ENCODE assay signal across 9 mouse cellular contexts in genomic region chr7:35264746-35265145, GRCm38 (mm10). TPM values are rescaled to one million over a fixed set of nuclear protein-coding genes. Genes with fewer than 3 reads are reported as not detected.
DNase-seq lines count a peak whose midpoint lies in the region; ATAC-seq and TF ChIP-seq lines count a peak whose summit lies in the region.
"Had no signal": no experiment of that assay in that cellular context is flagged by ENCODE, and none has a peak within 500 bp of the region (broad histone marks: within the 10 kb centered on the region; RNA-seq: fewer than 3 reads in every experiment).

No protein-coding gene starts in this region.

- no peak for ATAC-seq in kidney, embryonic 16.5 days (ENCODE audit: low FRiP score, low TSS enrichment)
- no peak for ATAC-seq in kidney, postnatal 0 days (replicated peaks; ENCODE audit: low FRiP score, low read depth)

- no peak overlapping the region for H3K27ac ChIP-seq in kidney, adult 2 months (ENCODE audit: insufficient read depth, low read depth, low read length)
- no peak overlapping the region for H3K27ac ChIP-seq in kidney, embryonic 16.5 days (ENCODE audit: low read length)
- H3K27ac ChIP-seq in kidney, postnatal 0 days, result no peak overlapping the region
- H3K27ac ChIP-seq: macrophage had no signal

- H3K36me3 ChIP-seq in kidney, adult 2 months (ENCODE audit: control insufficient read depth, insufficient read depth, low read length), result no peaks in the 10 kb centered on the region
- no peaks in the 10 kb centered on the region for H3K36me3 ChIP-seq in kidney, embryonic 16.5 days (ENCODE audit: insufficient read depth, low read length)
- H3K36me3 ChIP-seq in kidney, postnatal 0 days (ENCODE audit: insufficient read depth, low read length), result no peaks in the 10 kb centered on the region

- H3K4me1 ChIP-seq in kidney, adult 2 months (ENCODE audit: control insufficient read depth, insufficient read depth, low read length), result no peaks in the 10 kb centered on the region
- H3K4me1 ChIP-seq in kidney, embryonic 16.5 days (ENCODE audit: insufficient read depth, low read length), result peaks cover 4% of the 10 kb centered on the region; the same call in 1 of the 2 replicates
- no peaks in the 10 kb centered on the region for H3K4me1 ChIP-seq in kidney, postnatal 0 days (replicated peaks; ENCODE audit: insufficient read depth, low read length)

- no peak overlapping the region for H3K4me2 ChIP-seq in kidney, embryonic 16.5 days (replicated peaks; ENCODE audit: low read depth, low read length)
- H3K4me2 ChIP-seq in kidney, postnatal 0 days (ENCODE audit: low read length), result no peak overlapping the region

- H3K9me3 ChIP-seq in kidney, embryonic 16.5 days (ENCODE audit: low read length), result no peaks in the 10 kb centered on the region
- no peaks in the 10 kb centered on the region for H3K9me3 ChIP-seq in kidney, postnatal 0 days (replicated peaks; ENCODE audit: low read length)

- no peak overlapping the region for H3K9ac ChIP-seq in kidney, embryonic 16.5 days (replicated peaks; ENCODE audit: low read length)
- H3K9ac ChIP-seq in kidney, postnatal 0 days (ENCODE audit: low read depth, low read length), result no peak overlapping the region

- peak; percentile 65 for DNase-seq in kidney, adult 2 months
- DNase-seq in CD8-positive naive resting alpha-beta T cell, adult 2 months (ENCODE audit: low read depth in 2 of 2, low spot score in 2 of 2), result peak; percentile 16 to 51
- DNase-seq in adrenal gland, postnatal 10 days, result peak; percentile 74
- DNase-seq in embryo, embryonic 9.5 days (ENCODE audit: extremely low spot score), result peak; percentile 62
- DNase-seq in kidney, postnatal 0 days (ENCODE audit: low spot score), result peak; percentile 72
- DNase-seq in lung, postnatal 25 days (ENCODE audit: low spot score), result peak; percentile 67
- peak; percentile 62 for DNase-seq in thymus, postnatal 4 days

- no peak for TF ChIP-seq POLR2A in kidney, adult 2 months (IDR thresholded peaks at IDR 0.05; ENCODE audit: low read depth, low read length)

- peak; percentile 72 for TF ChIP-seq CTCF in kidney, adult 2 months (conservative IDR thresholded peaks at IDR 0.05; ENCODE audit: insufficient read depth, insufficient read length, low read depth, low read length)
- TF ChIP-seq CTCF in kidney, postnatal 0 days (IDR thresholded peaks at IDR 0.05; ENCODE audit: low read depth), result peak; percentile 78

- 11% methylated on average over 7 of the region's 7 CpGs for WGBS in kidney, adult 2 months
- WGBS in kidney, embryonic 16.5 days, result 14% methylated on average over 7 of the region's 7 CpGs
- 9% methylated on average over 6 of the region's 7 CpGs for WGBS in kidney, postnatal 0 days

- no peak overlapping the region for H3K4me3 ChIP-seq in kidney, adult 2 months (ENCODE audit: insufficient read depth, low read depth, low read length)
- H3K4me3 ChIP-seq in kidney, embryonic 16.5 days (ENCODE audit: low read length), result no peak overlapping the region
- H3K4me3 ChIP-seq in kidney, postnatal 0 days (replicated peaks; ENCODE audit: low read depth, low read length), result no peak overlapping the region

- H3K27me3 ChIP-seq in kidney, adult 2 months (replicated peaks; ENCODE audit: control insufficient read depth, insufficient read depth, low read length), result no peaks in the 10 kb centered on the region
- no peaks in the 10 kb centered on the region for H3K27me3 ChIP-seq in kidney, embryonic 16.5 days (ENCODE audit: insufficient read depth, low read length)
- H3K27me3 ChIP-seq in kidney, postnatal 0 days (ENCODE audit: insufficient read depth, low read length), result no peaks in the 10 kb centered on the region

RNA-seq across cellular contexts. Expression of gene Lrp3, which starts 49.4 kb away (rescaled TPM):
- polyA plus RNA-seq in kidney, adult 2 months (2012; rRNA removed), result 19.7 and 22.6 TPM in 2 replicates
- 6.6 TPM in 2 replicates for polyA plus RNA-seq in kidney, embryonic 16.5 days (2015; fragmentation: Nextera tagmentation; extraction: Ambion mirVana)
- total RNA-seq in adrenal gland, postnatal 10 days (2021), result 10 to 100 TPM; 15.6 to 17.7 TPM
- 3.7 and 4.1 TPM in 2 replicates for polyA plus RNA-seq in kidney, postnatal 0 days (2015; fragmentation: Nextera tagmentation; extraction: Ambion mirVana)
- polyA plus RNA-seq: macrophage had no signal

RNA-seq across cellular contexts. Expression of gene Gpatch1, which starts 53.5 kb away (rescaled TPM):
- 4.2 and 5.3 TPM in 2 replicates for polyA plus RNA-seq in kidney, adult 2 months (2012; rRNA removed)
- polyA plus RNA-seq in kidney, embryonic 16.5 days (2015; fragmentation: Nextera tagmentation; extraction: Ambion mirVana), result 19.6 and 19.9 TPM in 2 replicates
- 10 to 100 TPM; 11.7 to 17.2 TPM for total RNA-seq in adrenal gland, postnatal 10 days (2021)
- polyA plus RNA-seq in kidney, postnatal 0 days (2015; fragmentation: Nextera tagmentation; extraction: Ambion mirVana), result 17.0 and 17.6 TPM in 2 replicates
